Mouse (Mus musculus) embryonic facial prominence, embryonic 15.5 days (tissue): ENCODE data around the gene Mgat4b. TPM values are rescaled to one million over a fixed set of nuclear protein-coding genes. Genes with fewer than 3 reads are reported as not detected.
A peak's percentile ranks its signal among the peaks of the same experiment; 100 is the strongest.
"Not testable (repeated sequence)": the region's sequence is repeated elsewhere in the genome, so short reads cannot be mapped to it uniquely, and the experiment has no call there.

Experiments
- ATAC-seq: fragments of 200-750 bp; cut with Nextera tagmentation; 2 replicates; pipeline ENCODE4 v1.8.0; 2017; ENCODE audit warnings: low read depth, moderate TSS enrichment; ENCODE audit not compliant: insufficient number of reproducible peaks, low FRiP score, low TSS enrichment
- H3K27ac ChIP-seq: fragments of 300-500 bp; sonication (generic); replicated peaks from 2 replicates; pipeline ENCODE4 v1.5.1; 2015; ENCODE audit warnings: mild to moderate bottlenecking, inconsistent platforms
- H3K27me3 ChIP-seq: fragments of 300-500 bp; sonication (generic); 2 replicates; pipeline ENCODE4 v1.6.1; 2015; ENCODE audit warnings: inconsistent platforms
- H3K36me3 ChIP-seq: fragments of 300-500 bp; sonication (generic); 2 replicates; pipeline ENCODE4 v1.6.1; 2015; ENCODE audit warnings: mild to moderate bottlenecking, inconsistent platforms
- H3K4me1 ChIP-seq: fragments of 300-500 bp; sonication (generic); 2 replicates; pipeline ENCODE4 v1.6.1; 2015; ENCODE audit warnings: inconsistent platforms
- H3K4me2 ChIP-seq: fragments of 300-500 bp; sonication (generic); replicated peaks from 2 replicates; pipeline ENCODE4 v1.6.1; 2015; ENCODE audit warnings: mild to moderate bottlenecking, inconsistent platforms
- H3K4me3 ChIP-seq: fragments of 300-500 bp; sonication (generic); replicated peaks from 2 replicates; pipeline ENCODE4 v1.5.1; 2015; ENCODE audit warnings: mild to moderate bottlenecking, inconsistent platforms
- H3K9ac ChIP-seq: fragments of 300-500 bp; sonication (generic); 2 replicates; pipeline ENCODE4 v1.6.1; 2015; ENCODE audit warnings: inconsistent platforms
- H3K9me3 ChIP-seq: fragments of 300-500 bp; sonication (generic); replicated peaks from 2 replicates; pipeline ENCODE4 v1.6.1; 2016; ENCODE audit warnings: inconsistent platforms
- WGBS: fragments of 180-500 bp; shearing (Covaris S2); methylation state at CpG from one replicate; pipeline ENCODE4 v1.1.7; 2015; 5-methylcytosine and 5-hydroxymethylcytosine counted together
- polyA plus RNA-seq: library from polyadenylated mRNA; unstranded; fragments of >200 nt; fragmentation: Nextera tagmentation; extraction: Ambion mirVana; gene quantifications from 2 replicates; pipeline ENCODE4 v1.2.1, GENCODE M21; 2015

Gene Mgat4b
- polyA plus RNA-seq = 26.7 and 32.1 TPM in 2 replicates

DNA sequence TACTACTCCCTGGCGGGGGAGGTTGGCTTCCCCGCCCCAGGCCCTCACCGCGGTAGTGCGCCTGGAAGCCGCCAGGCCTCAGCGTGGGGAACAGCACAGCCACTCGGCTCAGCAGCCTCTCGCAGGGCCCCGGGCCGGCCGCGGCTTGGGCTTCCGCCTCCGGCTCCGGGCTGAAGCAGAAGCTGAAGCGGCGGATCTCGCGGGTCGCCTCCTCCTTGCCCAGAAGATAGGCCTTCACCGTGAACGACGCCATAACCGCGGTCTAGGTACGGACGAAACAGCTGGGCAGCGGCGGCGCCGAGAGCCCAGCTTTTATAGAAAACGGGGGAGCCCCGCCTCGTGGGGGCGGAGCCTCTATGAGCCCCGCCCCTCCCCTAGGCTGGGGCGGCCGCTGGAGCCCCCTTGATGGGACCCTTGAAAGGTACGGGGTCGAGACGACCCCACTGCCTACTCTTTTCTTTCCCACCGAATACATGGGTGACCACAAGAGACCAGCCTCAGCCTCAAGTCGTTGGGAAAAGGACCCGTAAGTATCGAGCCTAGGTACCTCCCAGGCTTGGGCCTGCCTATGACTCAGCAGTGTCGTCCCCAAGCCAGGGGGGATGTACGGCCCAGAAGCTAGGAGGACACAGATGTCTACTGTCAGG, at the start of gene Mgat4b, which contains the start of gene Sqstm1:
Gene Mgat4b (plus strand): TSS at position 386 of the 647 bp plus-strand sequence.
Gene Sqstm1 (minus strand): TSS at position 323 of the 647 bp plus-strand sequence.
- peak within 1 kb of the TSS; percentile 96 for H3K9ac ChIP-seq
- peak; percentile 74 for ATAC-seq
- H3K4me3 ChIP-seq = peak within 1 kb of the TSS; percentile 98
- H3K4me1 ChIP-seq = peaks cover 23% of the 10 kb centered on the region
- peaks cover 25% of the 10 kb centered on the region for H3K36me3 ChIP-seq
- H3K4me2 ChIP-seq = peak within 1 kb of the TSS; percentile 50
- under 1% methylated on average over 48 of the region's 48 CpGs for WGBS
- no peaks in the 10 kb centered on the region for H3K9me3 ChIP-seq
- H3K27ac ChIP-seq = peak within 1 kb of the TSS; percentile 98
- no peaks in the 10 kb centered on the region for H3K27me3 ChIP-seq

DNA sequence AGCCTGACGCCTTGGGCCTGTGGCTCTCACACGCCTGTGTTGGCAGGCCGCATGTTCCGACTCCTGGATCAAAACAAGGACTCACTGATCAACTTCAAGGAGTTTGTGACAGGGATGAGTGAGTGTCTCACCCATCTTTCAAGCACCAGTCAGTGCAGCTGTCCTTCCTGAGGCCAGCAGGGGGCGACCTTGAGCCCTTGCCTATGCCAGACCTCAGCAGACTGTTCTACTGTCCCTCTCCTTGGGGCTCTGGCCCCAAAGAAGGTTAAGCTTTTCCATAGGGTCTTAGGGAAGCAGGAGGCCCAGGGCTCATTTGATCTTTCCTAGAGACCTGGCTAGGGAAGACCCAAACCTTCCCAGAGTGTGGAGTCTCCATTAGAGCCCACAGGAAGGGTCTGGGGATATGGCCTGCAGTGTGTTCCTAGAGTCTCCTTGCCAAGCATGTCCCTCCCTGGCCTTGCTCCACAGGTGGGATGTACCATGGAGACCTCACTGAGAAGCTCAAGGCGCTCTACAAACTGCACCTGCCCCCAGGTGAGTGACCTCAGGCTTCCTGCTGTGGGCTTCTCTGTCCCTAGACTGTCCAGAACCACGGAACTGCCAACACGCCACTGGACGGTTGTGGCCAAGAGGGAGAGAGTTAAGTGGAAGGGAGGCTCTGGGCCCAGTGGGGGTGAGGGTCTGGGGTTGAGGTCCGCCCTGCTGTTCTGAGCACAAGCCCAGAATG, 48.9 kb upstream of the Mgat4b start:
- no peak overlapping the region for H3K27ac ChIP-seq
- peaks cover 87% of the 10 kb centered on the region for H3K36me3 ChIP-seq

DNA sequence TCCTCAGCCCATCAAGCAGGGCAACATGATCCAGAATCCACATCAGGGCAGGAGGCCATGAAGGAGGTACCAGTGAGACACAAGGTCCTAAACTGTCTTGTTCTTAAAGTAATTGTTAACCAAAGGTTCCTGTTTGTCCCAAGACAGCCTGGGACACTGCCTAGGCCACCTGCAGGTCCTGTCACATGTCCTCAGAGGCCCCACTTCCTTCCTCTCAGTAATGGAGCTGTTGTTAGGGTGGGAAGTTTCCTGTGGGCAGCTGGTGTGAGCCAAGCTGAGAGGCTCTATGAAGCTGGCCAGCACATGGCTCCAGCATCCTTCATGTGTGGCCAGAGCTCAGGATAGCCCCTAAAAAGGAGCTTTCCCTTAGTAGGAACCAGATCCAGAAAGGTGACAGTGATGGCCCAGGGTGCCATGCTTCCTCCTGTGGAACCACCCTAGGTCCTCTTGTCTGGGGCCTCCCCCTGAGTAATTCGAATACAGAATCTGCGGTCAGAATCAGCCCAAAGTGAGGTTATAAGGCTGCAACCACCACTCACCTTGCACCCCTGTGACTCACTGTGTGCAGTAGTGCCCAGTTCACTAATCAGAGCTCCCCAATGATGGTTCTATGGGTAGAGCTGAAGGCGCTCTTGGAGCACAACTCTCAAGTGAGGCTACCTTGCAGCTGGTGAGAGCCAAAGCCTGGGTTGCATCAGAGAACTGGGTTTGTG, 48.2 kb upstream of the Mgat4b start:
- ATAC-seq = no peak
- Histone ChIP-seq H3K9me3 (no peaks in the 10 kb centered on the region), H3K4me1 (no peaks in the 10 kb centered on the region), H3K9ac (no peak overlapping the region), H3K4me2 (no peak overlapping the region), H3K36me3 (peaks cover 80% of the 10 kb centered on the region), H3K27me3 (no peaks in the 10 kb centered on the region), H3K4me3 (no peak overlapping the region), H3K27ac (no peak overlapping the region)
- 91% methylated on average over 3 of the region's 3 CpGs for WGBS

More for the DNA sequence above, 48.9 kb upstream of the Mgat4b start:
- WGBS = 60% methylated on average over 10 of the region's 10 CpGs
- Histone ChIP-seq H3K27me3 (no peaks in the 10 kb centered on the region), H3K4me2 (no peak overlapping the region), H3K4me3 (no peak overlapping the region), H3K9ac (no peak overlapping the region), H3K4me1 (no peaks in the 10 kb centered on the region), H3K9me3 (no peaks in the 10 kb centered on the region)
- peak; percentile 7; the same call in 1 of the 2 replicates for ATAC-seq

DNA sequence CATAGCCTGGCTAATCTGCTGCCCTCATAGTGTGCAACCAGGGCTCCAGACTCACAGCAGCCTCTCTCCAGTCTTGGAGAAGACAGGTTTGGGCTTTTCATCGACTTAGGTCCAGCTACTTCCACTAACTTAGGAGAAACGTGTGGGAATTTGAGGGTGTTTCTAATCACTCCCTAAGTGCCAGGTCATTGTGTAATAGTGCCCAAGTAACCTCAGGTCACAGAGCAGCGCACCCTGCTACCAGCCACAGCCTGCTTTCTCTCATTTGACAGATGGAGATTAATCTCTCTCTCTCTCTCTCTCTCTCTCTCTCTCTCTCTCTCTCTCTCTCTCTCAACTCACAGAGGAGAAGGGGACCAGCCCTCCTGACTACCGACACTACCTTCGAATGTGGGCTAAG, 42.3 kb upstream of the Mgat4b start:
- no peak for ATAC-seq

DNA sequence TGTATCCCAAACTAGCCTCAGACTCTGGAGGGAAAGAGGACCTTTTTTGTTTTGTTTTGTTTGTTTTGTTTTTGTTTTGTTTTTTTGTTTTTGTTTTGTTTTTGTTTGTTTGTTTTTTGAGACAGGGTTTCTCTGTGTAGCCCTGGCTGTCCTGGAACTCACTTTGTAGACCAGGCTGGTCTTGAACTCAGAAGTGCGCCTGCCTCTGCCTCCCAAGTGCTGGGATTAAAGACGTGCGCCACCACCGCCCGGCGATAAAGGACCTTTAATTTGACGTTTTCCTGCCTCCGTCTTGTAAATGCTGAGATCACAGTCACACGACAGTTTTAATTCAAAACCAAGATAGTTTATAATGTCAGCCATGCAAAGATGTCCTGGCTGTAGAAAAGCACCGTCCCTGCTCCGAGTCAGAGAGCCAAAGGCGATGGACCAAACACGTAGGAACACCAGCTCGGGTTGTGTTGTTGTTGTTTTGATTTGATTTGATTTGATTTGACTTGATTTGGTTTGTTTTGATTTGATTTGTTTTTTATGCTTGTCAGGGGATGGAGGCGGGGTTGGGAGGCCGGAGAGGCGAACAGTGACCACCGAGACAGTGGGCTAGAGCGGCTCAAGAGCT, 36.5 kb upstream of the Mgat4b start, which contains the start of gene Mrnip:
Gene Mrnip (plus strand): TSS at position 334 of the 619 bp plus-strand sequence.
- H3K4me1 ChIP-seq, H3K27me3 ChIP-seq, H3K9me3 ChIP-seq: not testable (repeated sequence)
- Histone ChIP-seq H3K9ac (peak within 1 kb of the TSS; percentile 57), H3K36me3 (peaks cover 43% of the 10 kb centered on the region), H3K4me2 (peak within 1 kb of the TSS; percentile 66), H3K4me3 (peak within 1 kb of the TSS; percentile 68), H3K27ac (peak within 1 kb of the TSS; percentile 68)
- ATAC-seq = peak; percentile 21; the same call in 1 of the 2 replicates
- 5% methylated on average over 19 of the region's 19 CpGs for WGBS

More for the DNA sequence above, 42.3 kb upstream of the Mgat4b start:
- H3K36me3 ChIP-seq = peaks cover 67% of the 10 kb centered on the region
- H3K4me1 ChIP-seq = no peaks in the 10 kb centered on the region
- H3K27me3 ChIP-seq = no peaks in the 10 kb centered on the region
- 87% methylated on average over 5 of the region's 5 CpGs for WGBS
- no peaks in the 10 kb centered on the region for H3K9me3 ChIP-seq
- H3K4me3 ChIP-seq = no peak overlapping the region
- H3K9ac ChIP-seq = no peak overlapping the region
- H3K27ac ChIP-seq = no peak overlapping the region
- no peak overlapping the region for H3K4me2 ChIP-seq

DNA sequence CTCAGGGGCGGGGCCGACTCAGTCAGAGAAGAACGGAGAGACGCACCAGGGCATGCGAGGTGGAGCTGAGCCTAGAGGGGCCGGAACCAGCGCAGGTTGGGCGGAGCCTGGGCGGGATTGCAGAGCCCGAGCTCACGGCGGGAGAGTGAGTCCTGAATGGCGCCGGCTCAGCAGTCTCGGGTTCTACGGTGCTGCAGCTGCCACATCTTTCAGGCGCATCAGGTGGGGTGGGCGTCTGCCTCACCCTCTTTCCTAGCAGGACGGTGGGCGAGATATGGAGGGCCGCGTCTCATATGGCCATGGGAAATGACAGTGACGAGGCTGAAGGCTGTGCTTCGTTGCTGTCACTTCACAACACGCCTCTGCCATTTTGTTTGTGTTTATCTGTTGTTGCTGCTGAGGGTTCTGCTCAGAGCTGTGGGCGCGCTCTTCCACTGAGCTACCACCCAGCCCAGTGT, 35.9 kb upstream of the Mgat4b start:
- peak overlapping the region; percentile 66 for H3K4me2 ChIP-seq
- no peaks in the 10 kb centered on the region for H3K9me3 ChIP-seq
- WGBS = 0% methylated on average over 27 of the region's 27 CpGs
- peaks cover 42% of the 10 kb centered on the region for H3K36me3 ChIP-seq
- H3K9ac ChIP-seq = peak overlapping the region; percentile 57
- peak; percentile 99 for ATAC-seq
- H3K4me1 ChIP-seq = no peaks in the 10 kb centered on the region; the same call in 1 of the 2 replicates
- no peaks in the 10 kb centered on the region for H3K27me3 ChIP-seq
- peak overlapping the region; percentile 68 for H3K4me3 ChIP-seq
- peak overlapping the region; percentile 67 for H3K27ac ChIP-seq

DNA sequence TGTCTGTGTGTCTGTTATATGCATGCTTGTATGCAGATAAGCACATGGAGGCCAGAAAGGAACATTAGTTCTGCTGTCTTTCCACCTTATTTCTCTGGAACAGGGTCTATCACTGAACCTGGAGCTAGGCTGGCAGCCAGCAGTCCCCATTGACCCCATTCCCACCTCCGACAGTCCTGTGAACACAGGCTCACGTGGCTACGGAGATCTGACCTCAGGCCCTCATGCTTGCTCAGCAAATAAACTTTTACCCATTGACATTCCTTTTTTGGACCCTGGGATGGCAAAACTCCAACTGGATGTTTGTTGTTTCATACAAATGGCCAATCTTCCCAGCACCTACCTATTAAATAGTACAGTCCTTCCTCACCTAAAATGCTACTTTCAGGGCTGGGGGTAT, 34.3 kb upstream of the Mgat4b start:
- no peak for ATAC-seq
- H3K27ac ChIP-seq = no peak overlapping the region
- peaks cover 30% of the 10 kb centered on the region for H3K36me3 ChIP-seq
- WGBS = 78% methylated on average over 3 of the region's 3 CpGs
- H3K4me1 ChIP-seq = no peaks in the 10 kb centered on the region; the same call in 1 of the 2 replicates
- H3K4me3 ChIP-seq = no peak overlapping the region
- H3K4me2 ChIP-seq = no peak overlapping the region
- no peak overlapping the region for H3K9ac ChIP-seq
- H3K27me3 ChIP-seq = no peaks in the 10 kb centered on the region
- H3K9me3 ChIP-seq = no peaks in the 10 kb centered on the region

DNA sequence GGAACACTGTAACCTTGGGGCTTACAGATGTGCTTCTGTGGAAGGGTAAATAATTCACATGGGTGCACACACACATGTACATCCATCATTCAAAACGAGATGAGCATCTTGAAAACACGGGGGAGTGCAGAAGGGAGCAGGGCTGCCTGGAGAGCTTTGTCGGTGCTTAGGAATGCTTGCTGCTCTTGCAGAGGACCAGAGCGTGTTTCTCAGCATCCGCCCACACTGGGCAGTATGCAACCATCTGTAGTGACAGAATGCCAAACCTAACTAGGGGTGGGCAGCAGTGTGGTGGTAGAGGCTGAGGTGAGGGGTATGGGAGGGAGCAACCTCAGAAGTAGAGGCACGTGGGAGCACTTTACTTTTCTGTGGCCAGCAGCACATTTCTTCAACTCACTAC, 33.6 kb upstream of the Mgat4b start:
- Histone ChIP-seq H3K27me3 (no peaks in the 10 kb centered on the region), H3K9ac (no peak overlapping the region), H3K4me1 (no peaks in the 10 kb centered on the region; the same call in 1 of the 2 replicates), H3K27ac (no peak overlapping the region), H3K4me2 (no peak overlapping the region), H3K36me3 (peaks cover 24% of the 10 kb centered on the region), H3K9me3 (no peaks in the 10 kb centered on the region), H3K4me3 (no peak overlapping the region)
- ATAC-seq = no peak
- WGBS = 81% methylated on average over 6 of the region's 6 CpGs

DNA sequence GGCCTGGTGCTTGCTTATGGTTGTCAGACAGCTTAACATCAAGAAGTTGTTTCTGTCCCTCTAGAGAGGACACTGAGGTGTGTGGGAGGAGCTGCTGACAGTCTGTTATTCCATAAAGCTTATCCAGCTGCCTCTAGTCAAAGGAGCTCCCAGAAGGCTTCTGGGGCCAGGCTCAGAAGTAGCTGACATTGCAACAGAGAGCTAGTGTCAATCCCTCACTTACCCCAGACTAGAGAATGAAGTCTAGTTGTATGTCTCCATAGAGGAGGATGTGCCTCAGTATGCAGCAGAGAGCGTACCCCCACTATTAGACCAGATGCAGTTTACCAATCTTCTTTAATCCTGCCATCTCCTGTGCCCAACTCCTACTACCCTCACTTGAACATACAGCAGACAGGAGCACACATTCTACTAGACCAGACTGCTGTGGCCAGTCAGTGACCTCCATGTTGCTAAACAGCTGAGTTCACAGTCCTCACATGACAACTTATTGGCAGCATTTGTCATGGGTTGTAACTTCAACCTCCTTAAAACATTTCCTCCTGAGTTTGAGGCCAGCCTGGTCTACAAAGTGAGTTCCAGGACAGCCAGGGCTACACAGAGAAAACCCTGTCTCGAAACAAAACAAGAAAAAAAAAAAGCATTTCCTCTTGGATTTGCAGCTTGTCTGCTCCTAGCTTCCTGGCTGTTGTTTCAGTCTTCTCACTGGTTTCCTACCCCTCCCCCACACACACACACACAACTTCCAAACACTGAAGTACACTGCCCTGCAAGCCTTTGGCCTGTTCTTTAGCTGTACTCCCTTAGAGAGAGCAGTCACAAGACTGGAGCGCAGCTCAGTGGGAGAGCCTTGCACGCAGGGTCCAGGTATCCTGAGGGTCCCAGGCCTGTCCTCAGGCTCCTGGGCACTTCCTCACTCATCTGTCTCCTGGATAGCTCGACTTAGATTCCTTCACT, 31.9 kb upstream of the Mgat4b start:
- Histone ChIP-seq H3K4me2 (no peak overlapping the region), H3K9ac (no peak overlapping the region), H3K36me3 (peaks cover 27% of the 10 kb centered on the region), H3K4me3 (no peak overlapping the region), H3K9me3 (no peaks in the 10 kb centered on the region), H3K27me3 (no peaks in the 10 kb centered on the region), H3K27ac (no peak overlapping the region), H3K4me1 (no peaks in the 10 kb centered on the region; the same call in 1 of the 2 replicates)
- 72% methylated on average over 5 of the region's 5 CpGs for WGBS
- ATAC-seq = no peak
